Mouse (Mus musculus) cortical plate, adult 2 months (tissue): ENCODE measurements around the gene Psmd7. TPM values are rescaled to one million over a fixed set of nuclear protein-coding genes. Genes with fewer than 3 reads are reported as not detected.

Experiments
- H3K27ac ChIP-seq: fragments of 200-500 bp; 2 replicates; pipeline ENCODE4 v1.5.1; 2012; ENCODE audit warnings: low read length, control low read depth, inconsistent platforms; ENCODE audit not compliant: insufficient read depth
- H3K4me1 ChIP-seq: fragments of 200-500 bp; 2 replicates; pipeline ENCODE4 v1.6.1; 2011; ENCODE audit warnings: low read length; ENCODE audit not compliant: control insufficient read depth, insufficient read depth
- H3K4me3 ChIP-seq: fragments of 200-500 bp; 2 replicates; pipeline ENCODE4 v1.5.1; 2011; ENCODE audit warnings: mild to moderate bottlenecking, low read length, control low read depth; ENCODE audit not compliant: insufficient read depth
- CTCF ChIP-seq: fragments of 200-500 bp; IDR thresholded peaks from 2 replicates; pipeline ENCODE4 v1.5.1; 2011; ENCODE audit warnings: mild to moderate bottlenecking, control low read depth, low read length; ENCODE audit not compliant: insufficient read depth; ENCODE audit errors: extremely low read depth
- POLR2A ChIP-seq: fragments of 200-500 bp; IDR thresholded peaks from 2 replicates; pipeline ENCODE4 v1.6.1; 2011; ENCODE audit warnings: mild to moderate bottlenecking, low read length, control low read depth; ENCODE audit not compliant: insufficient read depth; ENCODE audit errors: extremely low read depth
- polyA plus RNA-seq: library from polyadenylated mRNA; depleted of rRNA; stranded (reverse); fragments of >200 nt; gene quantifications from 2 replicates; pipeline ENCODE4 v1.2.3, GENCODE M21; 2012

Psmd7 gene
- polyA plus RNA-seq, 1 experiment = 114 TPM

GRCm38 (mm10) chr8:107613411-107613810 lies 25.1 kb upstream of the Psmd7 start:
- Histone ChIP-seq H3K4me3 (no peak overlapping the region), H3K27ac (no peak overlapping the region), H3K4me1 (no peaks in the 10 kb centered on the region)
- no peak for TF ChIP-seq POLR2A
- no peak for TF ChIP-seq CTCF

DNA sequence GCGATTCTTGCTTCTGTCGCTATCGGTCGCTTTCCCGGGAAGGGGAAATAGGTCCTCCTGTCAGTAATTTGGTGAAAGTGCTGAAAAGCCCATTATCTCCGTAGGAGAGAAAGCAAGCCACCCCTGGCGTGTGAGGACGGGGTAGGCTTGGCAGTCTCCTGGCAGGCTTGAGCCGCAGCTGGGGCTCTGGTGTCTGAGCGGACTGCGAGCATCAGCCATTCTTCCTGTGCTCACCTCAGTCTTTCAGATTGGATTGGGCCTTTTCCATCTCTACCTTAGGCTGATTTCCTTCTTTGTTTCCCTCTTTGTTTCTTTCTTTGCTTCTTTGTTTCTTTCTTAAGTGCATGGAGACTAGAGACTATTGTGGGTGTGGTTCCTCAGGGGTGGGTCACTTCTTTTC lies 22.6 kb upstream of the Psmd7 start:
- Histone ChIP-seq H3K4me1 (no peaks in the 10 kb centered on the region), H3K4me3 (no peak overlapping the region), H3K27ac (no peak overlapping the region)
- TF ChIP-seq CTCF (no peak), POLR2A (no peak)

DNA sequence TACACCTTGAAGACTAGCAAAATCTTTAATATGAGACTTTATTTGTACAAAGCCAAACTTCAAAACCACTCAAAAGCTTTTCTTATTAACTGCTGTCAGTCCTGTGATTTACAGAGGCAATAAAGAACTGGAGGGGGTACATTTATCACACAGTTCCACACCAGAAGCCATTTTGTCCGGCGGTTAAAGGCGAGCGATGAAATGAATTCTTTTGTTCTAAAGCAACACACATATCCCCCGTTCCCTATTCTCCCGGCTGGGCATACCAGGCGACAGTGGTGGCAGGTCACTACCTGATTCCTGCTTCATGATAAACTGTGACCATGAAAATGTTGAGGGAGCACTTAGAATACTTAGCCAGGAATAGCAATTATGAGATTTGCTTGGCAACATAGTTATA lies 20.5 kb upstream of the Psmd7 start:
- H3K4me3 ChIP-seq = no peak overlapping the region
- no peak overlapping the region for H3K27ac ChIP-seq
- H3K4me1 ChIP-seq = no peaks in the 10 kb centered on the region
- TF ChIP-seq POLR2A (no peak), CTCF (no peak)

- H3K4me1 ChIP-seq = no peaks in the 10 kb centered on the region
- TF ChIP-seq POLR2A (no peak), CTCF (peak; percentile 83)
- no peak overlapping the region for H3K4me3 ChIP-seq
- no peak overlapping the region for H3K27ac ChIP-seq
Observed at GRCm38 (mm10) chr8:107603026-107603425, 14.8 kb upstream of the Psmd7 start.

- TF ChIP-seq POLR2A (no peak), CTCF (no peak)
- H3K27ac ChIP-seq = no peak overlapping the region
- H3K4me1 ChIP-seq = no peaks in the 10 kb centered on the region
- H3K4me3 ChIP-seq = no peak overlapping the region
Observed at GRCm38 (mm10) chr8:107599691-107600090, 11.4 kb upstream of the Psmd7 start.

- TF ChIP-seq CTCF (no peak), POLR2A (no peak)
- no peaks in the 10 kb centered on the region for H3K4me1 ChIP-seq
- no peak overlapping the region for H3K27ac ChIP-seq
- H3K4me3 ChIP-seq = no peak overlapping the region
Observed at GRCm38 (mm10) chr8:107597731-107598130, 9.5 kb upstream of the Psmd7 start.

DNA sequence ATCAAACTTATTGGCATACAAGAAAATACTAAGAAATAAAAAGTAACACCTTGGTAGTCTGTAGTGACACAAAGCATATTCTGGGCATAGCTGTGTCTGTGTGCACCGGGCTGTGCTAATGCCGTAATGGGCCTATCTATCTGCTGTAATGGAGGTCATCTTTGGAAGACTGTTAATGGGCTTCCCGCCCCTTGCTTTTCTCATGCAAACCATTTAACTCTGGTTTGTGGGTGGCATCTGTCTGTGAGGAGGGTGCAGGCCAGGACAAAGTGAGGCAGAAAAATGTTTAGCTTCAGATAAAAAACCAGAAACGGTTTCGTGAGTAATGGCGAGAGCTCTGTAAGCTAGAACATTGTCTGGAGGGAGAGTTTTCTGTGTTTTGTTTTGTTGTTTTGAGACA lies 6.6 kb upstream of the Psmd7 start:
- H3K4me3 ChIP-seq = no peak overlapping the region
- no peak for TF ChIP-seq POLR2A
- TF ChIP-seq CTCF = no peak

GRCm38 (mm10) chr8:107593967-107594729 lies 5.9 kb upstream of the Psmd7 start:
- H3K27ac ChIP-seq = no peak overlapping the region
- H3K4me3 ChIP-seq = no peak overlapping the region
- no peak for TF ChIP-seq CTCF
- TF ChIP-seq POLR2A = no peak
- no peaks in the 10 kb centered on the region for H3K4me1 ChIP-seq

More for the DNA sequence above, 6.6 kb upstream of the Psmd7 start:
- H3K27ac ChIP-seq = no peak overlapping the region
- H3K4me1 ChIP-seq = no peaks in the 10 kb centered on the region

GRCm38 (mm10) chr8:107587429-107587994 lies 752 bp downstream of the Psmd7 start:
- Histone ChIP-seq H3K4me3 (peak overlapping the region; percentile 98), H3K4me1 (peaks cover 5% of the 10 kb centered on the region; the same call in 1 of the 2 replicates), H3K27ac (peak overlapping the region; percentile 98)
- no peak for TF ChIP-seq CTCF
- no peak for TF ChIP-seq POLR2A

- H3K4me3 ChIP-seq = no peak overlapping the region
- H3K27ac ChIP-seq = no peak overlapping the region
- TF ChIP-seq CTCF = no peak
- no peak for TF ChIP-seq POLR2A
- H3K4me1 ChIP-seq = peaks cover 5% of the 10 kb centered on the region; the same call in 1 of the 2 replicates
Observed at GRCm38 (mm10) chr8:107582136-107582535, 6.1 kb downstream of the Psmd7 start.
